Mouse (Mus musculus): ENCODE results near the gene Slain2. TPM values are rescaled to one million over a fixed set of nuclear protein-coding genes. Genes with fewer than 3 reads are reported as not detected.
"Not testable (repeated sequence)": the region's sequence is repeated elsewhere in the genome, so short reads cannot be mapped to it uniquely, and the experiment has no call there.

Slain2 gene
- polyA plus RNA-seq, 1 experiment from 2014 or later, result 24.9 TPM

GRCm38 (mm10) chr5:73004046-73004445 lies 89.9 kb downstream of the Slain2 start:
- DNase-seq (ENCODE audit: low spot score) (no peak), ATAC-seq (ENCODE audit: low read depth) (no peak)
- Histone ChIP-seq H3K4me3 (ENCODE audit: low read depth, low read length) (no peak overlapping the region), H3K4me1 (ENCODE audit: control insufficient read depth, insufficient read depth, low read length) (no peaks in the 10 kb centered on the region), H3K27me3 (replicated peaks; ENCODE audit: control insufficient read depth, insufficient read depth, low read length) (peaks cover 27% of the 10 kb centered on the region), H3K27ac (replicated peaks; ENCODE audit: low read depth, low read length) (no peak overlapping the region), H3K9me3 (ENCODE audit: control insufficient read depth, low read length) (no peaks in the 10 kb centered on the region), H3K36me3 (ENCODE audit: control insufficient read depth, insufficient read depth, low read length) (no peaks in the 10 kb centered on the region), H3K9ac (ENCODE audit: low read depth, low read length) (no peak overlapping the region), H3K4me2 (ENCODE audit: low read depth, low read length) (no peak overlapping the region)
- WGBS, result 73% methylated on average over 5 of the region's 5 CpGs

DNA sequence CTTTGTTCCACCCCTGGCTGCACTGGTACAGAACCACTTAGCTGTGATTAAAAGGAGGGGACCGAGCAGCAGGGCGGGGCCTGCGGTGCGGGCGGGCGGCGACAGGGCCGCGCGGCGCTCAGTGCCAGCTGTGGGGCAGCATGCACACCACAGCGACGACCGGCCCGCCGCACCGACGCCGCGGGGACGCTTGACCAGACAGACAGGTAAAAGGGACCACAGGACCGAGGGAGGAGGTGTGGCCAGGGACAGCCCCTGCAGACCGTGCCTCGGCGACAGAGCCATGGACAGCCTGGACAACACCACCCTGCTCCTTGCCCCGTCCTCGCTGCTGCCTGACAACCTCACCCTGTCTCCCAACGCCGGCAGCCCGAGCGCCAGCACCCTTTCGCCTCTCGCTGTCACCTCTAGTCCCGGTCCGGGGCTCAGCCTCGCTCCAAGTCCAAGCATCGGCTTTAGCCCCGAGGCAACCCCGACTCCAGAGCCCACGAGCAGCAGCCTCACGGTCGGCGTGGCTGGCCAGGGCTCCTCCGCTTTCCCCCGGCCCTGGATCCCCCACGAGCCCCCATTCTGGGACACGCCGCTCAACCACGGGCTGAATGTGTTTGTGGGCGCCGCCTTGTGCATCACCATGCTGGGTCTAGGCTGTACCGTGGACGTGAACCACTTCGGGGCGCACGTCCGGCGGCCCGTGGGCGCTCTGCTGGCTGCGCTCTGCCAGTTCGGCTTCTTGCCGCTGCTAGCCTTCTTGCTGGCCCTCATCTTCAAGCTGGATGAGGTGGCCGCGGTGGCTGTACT lies 92.9 kb downstream of the Slain2 start, which contains the start of gene Slc10a4:
Gene Slc10a4 (plus strand): TSS at position 100 of the 798 bp plus-strand sequence.
- H3K4me3 ChIP-seq (ENCODE audit: low read depth, low read length), result peak within 1 kb of the TSS; percentile 41
- no peaks in the 10 kb centered on the region for H3K36me3 ChIP-seq (ENCODE audit: control insufficient read depth, insufficient read depth, low read length)
- DNase-seq (ENCODE audit: low spot score) (no peak), ATAC-seq (ENCODE audit: low read depth) (peak; percentile 87)
- no peaks in the 10 kb centered on the region for H3K4me1 ChIP-seq (ENCODE audit: control insufficient read depth, insufficient read depth, low read length)
- H3K4me2 ChIP-seq (ENCODE audit: low read depth, low read length), result peak within 1 kb of the TSS; percentile 71
- no peaks in the 10 kb centered on the region for H3K9me3 ChIP-seq (ENCODE audit: control insufficient read depth, low read length)
- H3K27ac ChIP-seq (replicated peaks; ENCODE audit: low read depth, low read length), result no peak within 1 kb of the TSS
- H3K9ac ChIP-seq (ENCODE audit: low read depth, low read length), result peak within 1 kb of the TSS; percentile 43
- 6% methylated on average over 61 of the region's 65 CpGs for WGBS
- H3K27me3 ChIP-seq (replicated peaks; ENCODE audit: control insufficient read depth, insufficient read depth, low read length), result peaks cover 27% of the 10 kb centered on the region

DNA sequence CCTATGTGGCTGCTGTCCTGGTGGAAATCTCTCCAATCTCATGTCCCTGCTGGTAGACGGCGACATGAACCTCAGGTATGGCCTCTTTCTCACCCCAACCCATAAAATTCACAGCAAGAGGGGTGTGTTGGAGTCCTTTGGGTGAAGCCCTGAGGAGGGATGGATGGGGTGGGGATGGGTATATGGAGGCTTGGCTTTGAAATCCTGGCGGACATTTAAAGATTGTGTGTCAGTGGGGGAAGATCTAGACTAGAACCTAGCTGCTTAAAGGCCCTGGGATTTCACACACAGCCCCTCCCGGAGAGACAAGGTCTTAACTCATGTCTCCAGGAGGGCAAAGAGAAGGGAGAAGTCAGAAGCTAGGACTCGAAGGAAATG lies 93.5 kb downstream of the Slain2 start:
- no peak; the same call in 1 of the 2 replicates for ATAC-seq (ENCODE audit: low read depth)
- Histone ChIP-seq H3K4me2 (ENCODE audit: low read depth, low read length) (peak overlapping the region; percentile 71), H3K27ac (replicated peaks; ENCODE audit: low read depth, low read length) (no peak overlapping the region), H3K36me3 (ENCODE audit: control insufficient read depth, insufficient read depth, low read length) (no peaks in the 10 kb centered on the region), H3K9ac (ENCODE audit: low read depth, low read length) (no peak overlapping the region), H3K4me1 (ENCODE audit: control insufficient read depth, insufficient read depth, low read length) (no peaks in the 10 kb centered on the region), H3K4me3 (ENCODE audit: low read depth, low read length) (peak overlapping the region; percentile 41), H3K27me3 (replicated peaks; ENCODE audit: control insufficient read depth, insufficient read depth, low read length) (peaks cover 27% of the 10 kb centered on the region), H3K9me3 (ENCODE audit: control insufficient read depth, low read length) (no peaks in the 10 kb centered on the region)
- 33% methylated on average over 5 of the region's 5 CpGs for WGBS
- DNase-seq (ENCODE audit: low spot score), result no peak

- 44% methylated on average over 8 of the region's 8 CpGs for WGBS
- not testable (repeated sequence) for H3K9ac ChIP-seq (ENCODE audit: low read depth, low read length); H3K27ac ChIP-seq (replicated peaks; ENCODE audit: low read depth, low read length); H3K4me1 ChIP-seq (ENCODE audit: control insufficient read depth, insufficient read depth, low read length); H3K36me3 ChIP-seq (ENCODE audit: control insufficient read depth, insufficient read depth, low read length); H3K4me2 ChIP-seq (ENCODE audit: low read depth, low read length); H3K9me3 ChIP-seq (ENCODE audit: control insufficient read depth, low read length); DNase-seq (ENCODE audit: low spot score); H3K4me3 ChIP-seq (ENCODE audit: low read depth, low read length)
- peaks cover 31% of the 10 kb centered on the region for H3K27me3 ChIP-seq (replicated peaks; ENCODE audit: control insufficient read depth, insufficient read depth, low read length)
- ATAC-seq (ENCODE audit: low read depth), result peak; percentile 39; the same call in 1 of the 2 replicates
Observed at GRCm38 (mm10) chr5:73008230-73008629, 94.1 kb downstream of the Slain2 start.

- not testable (repeated sequence) for H3K36me3 ChIP-seq (ENCODE audit: control insufficient read depth, insufficient read depth, low read length); H3K9me3 ChIP-seq (ENCODE audit: control insufficient read depth, low read length); H3K9ac ChIP-seq (ENCODE audit: low read depth, low read length); DNase-seq (ENCODE audit: low spot score); H3K4me2 ChIP-seq (ENCODE audit: low read depth, low read length); H3K27ac ChIP-seq (replicated peaks; ENCODE audit: low read depth, low read length); H3K4me3 ChIP-seq (ENCODE audit: low read depth, low read length); ATAC-seq (ENCODE audit: low read depth); H3K4me1 ChIP-seq (ENCODE audit: control insufficient read depth, insufficient read depth, low read length)
- 88% methylated on average over 14 of the region's 16 CpGs for WGBS
- H3K27me3 ChIP-seq (replicated peaks; ENCODE audit: control insufficient read depth, insufficient read depth, low read length), result peaks cover 22% of the 10 kb centered on the region
Observed at GRCm38 (mm10) chr5:73011806-73012205, 97.7 kb downstream of the Slain2 start.

- H3K9ac ChIP-seq (ENCODE audit: low read depth, low read length); H3K4me1 ChIP-seq (ENCODE audit: control insufficient read depth, insufficient read depth, low read length); H3K9me3 ChIP-seq (ENCODE audit: control insufficient read depth, low read length); H3K36me3 ChIP-seq (ENCODE audit: control insufficient read depth, insufficient read depth, low read length); DNase-seq (ENCODE audit: low spot score); H3K27ac ChIP-seq (replicated peaks; ENCODE audit: low read depth, low read length): not testable (repeated sequence)
- peak; percentile 75 for ATAC-seq (ENCODE audit: low read depth)
- Histone ChIP-seq H3K4me2 (ENCODE audit: low read depth, low read length) (peak overlapping the region; percentile 63), H3K27me3 (replicated peaks; ENCODE audit: control insufficient read depth, insufficient read depth, low read length) (peaks cover 12% of the 10 kb centered on the region), H3K4me3 (ENCODE audit: low read depth, low read length) (peak overlapping the region; percentile 34)
- WGBS, result 23% methylated on average over 19 of the region's 27 CpGs
Observed at GRCm38 (mm10) chr5:73012884-73013610, 98.9 kb downstream of the Slain2 start.

DNA sequence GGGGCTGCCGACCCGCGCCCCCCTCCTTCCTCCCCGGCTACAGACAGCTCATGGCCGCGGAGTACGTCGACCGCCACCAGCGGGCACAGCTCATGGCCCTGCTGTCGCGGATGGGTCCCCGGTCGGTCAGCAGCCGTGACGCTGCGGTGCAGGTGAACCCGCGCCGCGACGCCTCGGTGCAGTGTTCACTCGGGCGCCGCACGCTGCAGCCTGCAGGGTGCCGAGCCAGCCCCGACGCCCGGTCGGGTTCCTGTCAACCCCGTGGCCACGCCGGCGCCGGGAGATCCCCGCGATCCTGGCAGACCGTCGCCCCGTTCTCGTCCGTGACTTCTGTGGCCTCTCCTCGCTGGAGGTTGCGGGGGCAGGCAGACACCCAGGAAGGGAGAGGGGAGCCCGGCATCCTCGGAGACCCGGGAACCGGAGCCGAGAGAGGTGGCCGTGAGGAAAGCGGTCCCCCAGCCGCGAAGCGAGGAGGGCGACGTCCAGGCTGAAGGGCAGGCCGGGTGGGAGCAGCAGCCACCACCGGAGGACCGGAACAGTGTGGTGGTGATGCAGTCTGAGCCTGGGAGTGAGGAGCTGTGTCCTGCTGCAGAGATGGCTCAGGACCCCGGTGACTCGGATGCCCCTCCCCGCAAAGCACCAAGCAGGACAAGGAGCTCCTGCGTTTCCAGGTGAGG lies 99.6 kb downstream of the Slain2 start:
- H3K4me1 ChIP-seq (ENCODE audit: control insufficient read depth, insufficient read depth, low read length); DNase-seq (ENCODE audit: low spot score); H3K9me3 ChIP-seq (ENCODE audit: control insufficient read depth, low read length); H3K27me3 ChIP-seq (replicated peaks; ENCODE audit: control insufficient read depth, insufficient read depth, low read length); H3K36me3 ChIP-seq (ENCODE audit: control insufficient read depth, insufficient read depth, low read length); H3K27ac ChIP-seq (replicated peaks; ENCODE audit: low read depth, low read length): not testable (repeated sequence)
- Histone ChIP-seq H3K9ac (ENCODE audit: low read depth, low read length) (peak overlapping the region; percentile 49), H3K4me3 (ENCODE audit: low read depth, low read length) (peak overlapping the region; percentile 34), H3K4me2 (ENCODE audit: low read depth, low read length) (peak overlapping the region; percentile 63)
- WGBS, result 2% methylated on average over 21 of the region's 65 CpGs
- ATAC-seq (ENCODE audit: low read depth), result peak; percentile 70

DNA sequence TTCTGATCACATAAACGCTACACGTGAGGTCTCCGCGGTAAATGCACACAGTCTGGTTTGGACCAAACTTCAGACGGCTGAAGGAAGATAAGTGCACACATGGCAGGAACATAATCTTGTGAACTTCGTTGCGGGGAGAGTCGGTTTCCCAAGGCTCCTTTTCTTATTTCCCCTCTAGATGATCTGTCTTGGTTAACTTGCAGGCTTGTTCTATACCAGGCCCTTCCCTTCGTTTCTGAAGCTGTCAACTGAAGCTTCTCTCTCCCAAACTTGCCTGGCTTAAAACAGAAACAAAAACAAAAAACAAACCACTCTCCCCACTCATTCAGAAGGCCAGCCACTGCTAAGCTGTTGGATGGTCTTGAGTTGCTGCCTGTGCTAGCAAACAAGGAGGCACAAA lies 100.6 kb downstream of the Slain2 start:
- Histone ChIP-seq H3K9ac (ENCODE audit: low read depth, low read length) (no peak overlapping the region), H3K9me3 (ENCODE audit: control insufficient read depth, low read length) (no peaks in the 10 kb centered on the region), H3K27ac (replicated peaks; ENCODE audit: low read depth, low read length) (no peak overlapping the region), H3K4me1 (ENCODE audit: control insufficient read depth, insufficient read depth, low read length) (no peaks in the 10 kb centered on the region), H3K27me3 (replicated peaks; ENCODE audit: control insufficient read depth, insufficient read depth, low read length) (peaks cover 7% of the 10 kb centered on the region), H3K36me3 (ENCODE audit: control insufficient read depth, insufficient read depth, low read length) (no peaks in the 10 kb centered on the region), H3K4me2 (ENCODE audit: low read depth, low read length) (no peak overlapping the region), H3K4me3 (ENCODE audit: low read depth, low read length) (no peak overlapping the region)
- no peak for ATAC-seq (ENCODE audit: low read depth)
- DNase-seq (ENCODE audit: low spot score), result no peak
- WGBS, result 34% methylated on average over 9 of the region's 9 CpGs

All from embryonic facial prominence, embryonic 14.5 days (tissue).